Mouse (Mus musculus) lung, postnatal 0 days (tissue): Measurements from ENCODE around the gene Egfem1.

Experiments used
- CTCF ChIP-seq: IDR thresholded peaks from 2 replicates; pipeline ENCODE4 v1.5.1; 2016; ENCODE audit warnings: antibody characterized with exemption, mild to moderate bottlenecking
- EP300 ChIP-seq: IDR thresholded peaks from 2 replicates; pipeline ENCODE4 v1.6.1; 2016; ENCODE audit warnings: antibody characterized with exemption, mild to moderate bottlenecking, control low read depth

DNA sequence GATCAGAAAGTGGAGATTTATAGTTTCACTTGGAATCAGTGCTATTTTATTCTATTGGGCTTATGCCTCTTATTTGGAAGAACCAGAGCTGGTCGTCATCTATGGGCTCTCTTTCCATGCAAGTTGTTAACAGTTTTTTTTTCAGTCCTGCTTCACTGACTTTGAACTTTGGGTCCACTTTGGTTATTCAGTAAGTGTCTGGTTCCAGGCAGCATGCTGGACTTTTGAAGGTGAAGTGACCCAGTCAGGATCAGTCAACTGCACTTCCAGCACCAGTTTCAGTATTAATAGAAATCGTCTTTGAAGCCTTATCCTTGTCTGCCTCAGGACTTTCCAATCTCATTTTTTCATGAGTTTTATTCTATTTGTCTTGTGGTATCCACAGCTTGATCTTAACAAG is 28.5 kb downstream of the Egfem1 start:
- TF ChIP-seq EP300 (no peak), CTCF (no peak)
